23 mouse cellular contexts compared by ENCODE assay signal in genomic region chr10:121612448-121612847, GRCm38 (mm10). TPM values are rescaled to one million over a fixed set of nuclear protein-coding genes. Genes with fewer than 3 reads are reported as not detected.
DNase-seq lines count a peak whose midpoint lies in the region; ATAC-seq lines count a peak whose summit lies in the region.
"Had no signal": no experiment of that assay in that cellular context is flagged by ENCODE, and none has a peak within 500 bp of the region (broad histone marks: within the 10 kb centered on the region; RNA-seq: fewer than 3 reads in every experiment).

No protein-coding gene starts in this region.

- no peak overlapping the region for H3K27ac ChIP-seq in heart, embryonic 12.5 days (ENCODE audit: poor library complexity, severe bottlenecking)
- peak overlapping the region; percentile 41; the same call in 1 of the 2 replicates for H3K27ac ChIP-seq in lung, embryonic 15.5 days
- H3K27ac ChIP-seq: embryonic facial prominence, embryonic 15.5 days; forebrain, embryonic 10.5 days; hindbrain, embryonic 12.5 days; hindbrain, postnatal 0 days had no signal

- 81% methylated on average over 6 of the region's 6 CpGs for WGBS in heart, embryonic 12.5 days
- WGBS in lung, embryonic 15.5 days: 85% methylated on average over 6 of the region's 6 CpGs

- H3K27me3 ChIP-seq in heart, embryonic 12.5 days (replicated peaks): no peaks in the 10 kb centered on the region
- no peaks in the 10 kb centered on the region for H3K27me3 ChIP-seq in lung, embryonic 15.5 days
- H3K27me3 ChIP-seq: embryonic facial prominence, embryonic 15.5 days; hindbrain, embryonic 12.5 days had no signal

- H3K9ac ChIP-seq in heart, embryonic 12.5 days: no peak overlapping the region
- H3K9ac ChIP-seq in lung, embryonic 15.5 days: no peak overlapping the region
- H3K9ac ChIP-seq: embryonic facial prominence, embryonic 15.5 days; hindbrain, embryonic 12.5 days had no signal

- intact Hi-C loops in heart, postnatal 36 days (cut with DNase I): no loop called here

- no peak overlapping the region for H3K4me2 ChIP-seq in heart, embryonic 12.5 days
- H3K4me2 ChIP-seq in lung, embryonic 15.5 days: no peak overlapping the region
- H3K4me2 ChIP-seq: embryonic facial prominence, embryonic 15.5 days; hindbrain, embryonic 12.5 days had no signal

- H3K4me3 ChIP-seq in heart, embryonic 12.5 days: no peak overlapping the region
- no peak overlapping the region for H3K4me3 ChIP-seq in lung, embryonic 15.5 days
- H3K4me3 ChIP-seq: embryonic facial prominence, embryonic 15.5 days; erythroblast, embryonic 14.5 days; forebrain, embryonic 10.5 days; hindbrain, embryonic 12.5 days had no signal

- no peaks in the 10 kb centered on the region for H3K9me3 ChIP-seq in heart, embryonic 12.5 days (replicated peaks)
- no peaks in the 10 kb centered on the region for H3K9me3 ChIP-seq in lung, embryonic 15.5 days
- H3K9me3 ChIP-seq: embryonic facial prominence, embryonic 15.5 days; hindbrain, embryonic 12.5 days had no signal

- no peaks in the 10 kb centered on the region for H3K4me1 ChIP-seq in heart, embryonic 12.5 days (replicated peaks)
- H3K4me1 ChIP-seq in lung, embryonic 15.5 days: no peaks in the 10 kb centered on the region; the same call in 1 of the 2 replicates
- H3K4me1 ChIP-seq: embryonic facial prominence, embryonic 15.5 days; forebrain, embryonic 10.5 days; hindbrain, embryonic 12.5 days had no signal

- DNase-seq in heart, postnatal 36 days: no peak
- no peak for DNase-seq in lung, postnatal 25 days (ENCODE audit: low spot score)
- peak; percentile 59 for DNase-seq in testis, postnatal 10 days (ENCODE audit: low spot score)
- DNase-seq in thymus, postnatal 25 days: no peak
- DNase-seq: adrenal gland, adult 8-10 months; adrenal gland, postnatal 36 days; cerebellum, adult 11 months; cerebellum, adult 8-10 months; cerebellum, postnatal 14 days; embryo, embryonic 11 days; gastrocnemius, postnatal 10 days; heart, adult 18-20 months; heart, postnatal 4 days; kidney, adult 11 months had no signal

- ATAC-seq in heart, embryonic 12.5 days (ENCODE audit: insufficient number of reproducible peaks, low FRiP score): peak; percentile 41; the same call in 1 of the 2 replicates
- no peak for ATAC-seq in lung, embryonic 15.5 days (ENCODE audit: borderline replicate concordance, extremely low read depth, low FRiP score, low TSS enrichment)
- ATAC-seq: forebrain, embryonic 14.5 days; hindbrain, postnatal 0 days had no signal

- peaks cover 88% of the 10 kb centered on the region for H3K36me3 ChIP-seq in heart, embryonic 12.5 days
- H3K36me3 ChIP-seq in lung, embryonic 15.5 days: peaks cover 87% of the 10 kb centered on the region

RNA-seq across cellular contexts. Expression of gene Xpot, which starts 13.7 kb away (rescaled TPM):
- 43.7 and 47.6 TPM in 2 replicates for polyA plus RNA-seq in heart, embryonic 12.5 days (2016; fragmentation: Nextera tagmentation; extraction: Ambion mirVana)
- 10 to 100 TPM; 21.9 to 29.4 TPM for total RNA-seq in heart, postnatal 36 days (2021)
- polyA plus RNA-seq in lung, embryonic 15.5 days (2015; fragmentation: Nextera tagmentation; extraction: Ambion mirVana): 48.9 and 59.7 TPM in 2 replicates

RNA-seq across cellular contexts. Expression of gene Tbk1, which starts 25.9 kb away (rescaled TPM):
- polyA plus RNA-seq in heart, embryonic 12.5 days (2016; fragmentation: Nextera tagmentation; extraction: Ambion mirVana): 23.9 and 27.7 TPM in 2 replicates
- 10 to 100 TPM; 19.3 to 23.9 TPM for total RNA-seq in heart, postnatal 36 days (2021)
- 34.4 and 36.7 TPM in 2 replicates for polyA plus RNA-seq in lung, embryonic 15.5 days (2015; fragmentation: Nextera tagmentation; extraction: Ambion mirVana)

RNA-seq across cellular contexts. Expression of gene D930020B18Rik, which starts 28.9 kb away (rescaled TPM):
- 0.09 TPM in 1 of 2 replicates, not detected in the other for polyA plus RNA-seq in heart, embryonic 12.5 days (2016; fragmentation: Nextera tagmentation; extraction: Ambion mirVana)
- not detected for total RNA-seq in heart, postnatal 36 days (2021)
- 0.57 and 0.72 TPM in 2 replicates for polyA plus RNA-seq in lung, embryonic 15.5 days (2015; fragmentation: Nextera tagmentation; extraction: Ambion mirVana)
- total RNA-seq: adrenal gland, adult 8-10 months; adrenal gland, postnatal 36 days; gastrocnemius, postnatal 10 days; gastrocnemius, postnatal 4 days; heart, adult 18-20 months; heart, postnatal 4 days had no signal
- polyA plus RNA-seq: erythroblast, embryonic 14.5 days had no signal
